Mouse (Mus musculus) C2C12 (cell line): ENCODE data around the gene Gsc2.

ENCODE experiments used
- CEBPB ChIP-seq: IDR thresholded peaks from one replicate; pipeline ENCODE4 v1.6.1; 2011; ENCODE audit warnings: low read depth, mild to moderate bottlenecking, control low read depth, moderate library complexity
- CTCF ChIP-seq: IDR thresholded peaks from one replicate; pipeline ENCODE4 v1.5.1; 2011; ENCODE audit not compliant: control insufficient read depth, insufficient read depth, insufficient read length
- FOSL1 ChIP-seq: IDR thresholded peaks from one replicate; pipeline ENCODE4 v1.8.0; 2011; ENCODE audit warnings: mild to moderate bottlenecking, low read length; ENCODE audit not compliant: poor library complexity, insufficient read depth, severe bottlenecking
- MAX ChIP-seq: IDR thresholded peaks from one replicate; pipeline ENCODE4 v1.6.1; 2011; ENCODE audit warnings: mild to moderate bottlenecking, control low read depth
- MYOD1 ChIP-seq: IDR thresholded peaks from one replicate; pipeline ENCODE4 v1.6.1; 2011; ENCODE audit warnings: low read depth; ENCODE audit not compliant: control insufficient read depth, insufficient read length
- MYOG ChIP-seq: IDR thresholded peaks from one replicate; pipeline ENCODE4 v1.6.1; 2011; ENCODE audit not compliant: control insufficient read depth, insufficient read length; ENCODE audit errors: extremely low read depth
- USF1 ChIP-seq: IDR thresholded peaks from one replicate; pipeline ENCODE4 v1.6.1; 2011; ENCODE audit warnings: low read depth, mild to moderate bottlenecking, control low read depth, moderate library complexity

GRCm38 (mm10) chr16:17943466-17943865 lies 28.6 kb upstream of the Gsc2 start:
- TF ChIP-seq MAX (no peak), CTCF (no peak), MYOG (no peak), USF1 (no peak), FOSL1 (no peak), CEBPB (no peak), MYOD1 (no peak)
